Mouse (Mus musculus) cerebellum, adult 11-12 months (tissue): Measurements from ENCODE around the gene Vmn2r109.
"Not testable (repeated sequence)": the region's sequence is repeated elsewhere in the genome, so short reads cannot be mapped to it uniquely, and the experiment has no call there.

Source experiments
- DNase-seq: peaks from one replicate; pipeline ENCODE4 v3.0.0; 2022

Gene Vmn2r109

DNA sequence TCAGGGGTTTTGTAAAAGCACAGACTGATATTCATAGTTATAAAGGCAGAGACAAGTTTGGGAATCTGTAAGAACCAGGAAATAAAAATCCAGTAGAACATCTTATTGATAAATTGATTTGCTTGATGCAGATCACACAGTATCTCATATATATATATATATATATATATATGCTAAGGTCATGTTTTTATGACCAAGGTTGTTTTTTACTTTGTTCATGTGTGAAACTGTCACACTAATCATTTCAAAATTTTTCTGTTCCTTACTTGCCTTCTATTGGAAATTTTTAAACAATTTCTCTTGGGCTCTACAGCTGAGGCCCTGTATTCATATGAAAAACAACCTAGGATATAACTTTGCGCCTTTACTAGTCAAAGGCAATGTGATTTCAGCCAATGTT, at the start of gene Vmn2r109:
Vmn2r109 (minus strand) TSS at position 101 of the 400 bp plus-strand sequence.
- no peak for DNase-seq

DNA sequence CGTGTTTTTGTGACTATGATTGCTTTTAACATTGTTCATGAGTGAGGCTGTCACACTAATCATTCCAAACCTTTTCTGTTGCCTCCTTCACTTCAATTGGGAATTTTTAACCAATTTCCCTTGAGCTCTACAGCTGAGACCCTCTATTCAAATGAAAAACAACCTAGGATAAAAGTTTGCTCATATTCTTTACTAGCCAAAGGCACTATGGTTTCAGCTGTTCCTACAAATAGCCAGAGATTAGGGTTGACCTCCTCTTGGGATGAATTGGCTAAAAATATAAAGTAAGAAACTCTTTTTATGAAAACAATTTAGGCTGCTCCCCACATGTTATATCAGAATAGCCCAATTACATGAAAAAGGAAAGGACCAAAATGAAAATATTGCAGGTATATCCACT, 31.8 kb upstream of the Vmn2r109 start, which contains the start of gene Vmn2r110:
Vmn2r110 (minus strand) TSS at position 101 of the 400 bp plus-strand sequence.
- no peak for DNase-seq

DNA sequence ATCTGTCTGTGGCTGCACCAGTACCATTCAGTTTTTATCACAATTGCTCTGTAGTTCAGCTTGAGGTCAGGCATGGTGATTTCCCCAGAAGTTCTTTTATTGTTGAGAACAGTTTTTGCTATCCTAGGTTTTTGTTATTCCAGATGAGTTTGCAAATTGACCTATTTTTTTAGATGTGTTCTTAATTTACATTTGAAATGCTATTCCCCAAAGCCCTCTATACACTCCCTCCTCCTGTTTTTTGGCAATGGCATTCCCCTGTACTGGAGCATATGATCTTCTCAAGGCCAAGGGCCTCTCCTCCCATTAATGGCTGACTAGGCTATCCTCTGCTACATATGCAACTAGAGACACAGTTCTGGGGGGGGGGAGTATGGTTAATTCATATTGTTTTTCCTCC, 56.3 kb downstream of the Vmn2r109 start:
- not testable (repeated sequence) for DNase-seq

DNA sequence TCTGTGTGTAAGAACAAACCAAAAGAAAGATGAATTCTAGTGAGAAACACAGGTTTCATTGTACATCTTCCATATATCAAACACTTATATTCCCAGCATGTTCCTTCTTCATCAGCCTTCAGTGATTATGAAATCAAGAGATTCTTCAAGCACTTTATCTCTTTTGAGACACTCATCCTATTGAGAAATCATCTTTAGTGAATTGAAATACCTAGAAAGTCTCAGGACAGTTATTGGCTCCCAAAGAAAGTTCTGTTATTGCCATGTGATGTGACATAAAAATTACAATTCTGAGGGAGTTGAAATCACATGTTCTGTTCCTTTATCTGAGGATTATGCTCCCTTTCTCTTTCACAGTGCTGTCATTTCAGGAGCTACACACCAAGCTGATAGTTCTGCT, 66.7 kb downstream of the Vmn2r109 start, which contains the start of gene Vmn1r225:
Vmn1r225 (plus strand) TSS at position 301 of the 400 bp plus-strand sequence.
- no peak for DNase-seq
